Comparison of ENCODE assay signal across 18 mouse cellular contexts in genomic region chr7:143093847-143094246, GRCm38 (mm10). TPM values are rescaled to one million over a fixed set of nuclear protein-coding genes. Genes with fewer than 3 reads are reported as not detected.
"Had no signal": no experiment of that assay in that cellular context is flagged by ENCODE, and none has a peak within 500 bp of the region (broad histone marks: within the 10 kb centered on the region; RNA-seq: fewer than 3 reads in every experiment).

No protein-coding gene starts in this region.

- H3K4me3 ChIP-seq: neural tube, embryonic 12.5 days; neural tube, embryonic 13.5 days; neural tube, embryonic 15.5 days; stomach, embryonic 15.5 days had no signal

- H3K4me2 ChIP-seq: neural tube, embryonic 12.5 days; neural tube, embryonic 13.5 days; neural tube, embryonic 15.5 days; stomach, embryonic 15.5 days had no signal

- H3K27me3 ChIP-seq: neural tube, embryonic 12.5 days; neural tube, embryonic 15.5 days; stomach, embryonic 15.5 days had no signal

- H3K4me1 ChIP-seq: neural tube, embryonic 12.5 days; neural tube, embryonic 13.5 days; neural tube, embryonic 15.5 days; stomach, embryonic 15.5 days had no signal

- H3K36me3 ChIP-seq: neural tube, embryonic 12.5 days; neural tube, embryonic 13.5 days; neural tube, embryonic 15.5 days; stomach, embryonic 15.5 days had no signal

- DNase-seq: retina, postnatal 1 day; right cerebral cortex, adult 18-20 months; right cerebral cortex, postnatal 14 days; right cerebral cortex, postnatal 25 days; right cerebral cortex, postnatal 4 days; spleen, adult 18-20 months; thymus, adult 18-20 months; thymus, adult 2 months; thymus, postnatal 14 days; thymus, postnatal 25 days; thymus, postnatal 36 days; thymus, postnatal 4 days had no signal

- H3K27ac ChIP-seq: neural tube, embryonic 12.5 days; neural tube, embryonic 13.5 days; neural tube, embryonic 15.5 days; stomach, embryonic 15.5 days; stomach, postnatal 0 days had no signal

- H3K9ac ChIP-seq: neural tube, embryonic 12.5 days; neural tube, embryonic 13.5 days; neural tube, embryonic 15.5 days; stomach, embryonic 15.5 days had no signal

- H3K9me3 ChIP-seq: neural tube, embryonic 12.5 days; neural tube, embryonic 13.5 days; neural tube, embryonic 15.5 days; stomach, embryonic 15.5 days had no signal

RNA-seq across cellular contexts. Expression of gene Trpm5, which starts 0.6 kb away (rescaled TPM):
- total RNA-seq: neutrophil, adult 5-6 weeks had no signal

RNA-seq across cellular contexts. Expression of gene Kcnq1, which starts 12.3 kb away (rescaled TPM):
- total RNA-seq: neutrophil, adult 5-6 weeks had no signal
